Mouse (Mus musculus) embryonic fibroblast, embryonic 13.5 days (primary cell): ENCODE measurements around the gene B3gnt3.

Experiments
- CTCF ChIP-seq: IDR thresholded peaks from 2 replicates; pipeline ENCODE4 v1.5.1; 2011; ENCODE audit warnings: mild to moderate bottlenecking, control low read depth, low read length, moderate library complexity, borderline replicate concordance; ENCODE audit not compliant: insufficient read depth
- POLR2A ChIP-seq: IDR thresholded peaks from 2 replicates; pipeline ENCODE4 v1.6.1; 2011; ENCODE audit warnings: low read depth, mild to moderate bottlenecking, control low read depth, low read length, moderate library complexity

GRCm38 (mm10) chr8:71657816-71658215 lies 43.8 kb downstream of the B3gnt3 start:
- TF ChIP-seq CTCF (no peak), POLR2A (no peak)
